Mouse (Mus musculus): ENCODE results near the gene Cblb.

The Cblb gene

DNA sequence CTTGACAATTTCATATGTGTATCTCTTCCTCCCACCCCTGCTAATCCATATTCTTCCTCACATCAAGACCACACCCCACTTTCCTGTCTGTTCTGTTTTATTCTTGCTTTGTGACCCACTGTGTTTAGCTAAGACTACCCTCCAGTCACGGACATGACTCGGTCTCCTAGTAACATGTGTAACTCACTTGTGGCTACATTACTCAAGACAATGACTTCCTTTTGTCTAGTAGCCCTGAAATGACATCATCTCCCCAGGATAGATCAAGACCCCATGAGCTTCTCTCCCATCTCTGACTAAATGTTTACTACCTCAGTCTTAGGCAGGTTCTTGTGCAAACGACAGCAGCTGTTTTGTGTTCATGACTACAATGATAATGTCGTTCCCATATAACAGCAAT, 191.9 kb downstream of the Cblb start:
- DNase-seq: no peak

GRCm38 (mm10) chr16:52229446-52229845, 198.4 kb downstream of the Cblb start:
- DNase-seq: no peak

DNA sequence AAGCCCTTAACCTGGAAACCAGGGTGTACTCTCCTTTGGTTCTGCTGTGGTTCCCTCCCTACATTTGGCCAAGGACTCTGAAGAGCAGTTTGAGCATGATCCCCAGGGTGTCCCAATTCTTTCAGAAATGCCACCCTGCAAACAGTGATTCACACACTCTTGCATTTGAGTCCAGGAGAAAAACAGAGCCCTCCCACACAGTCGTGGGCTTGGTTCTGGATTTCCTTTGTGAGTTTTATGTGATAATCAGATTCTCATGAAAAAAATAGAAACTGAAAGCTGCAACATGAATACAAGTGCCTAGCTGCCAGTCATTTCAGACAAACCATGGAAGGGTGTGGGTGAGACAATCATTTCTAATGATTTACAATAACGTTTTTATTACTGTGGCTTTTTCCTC, 198.9 kb downstream of the Cblb start:
- no peak for DNase-seq

DNA sequence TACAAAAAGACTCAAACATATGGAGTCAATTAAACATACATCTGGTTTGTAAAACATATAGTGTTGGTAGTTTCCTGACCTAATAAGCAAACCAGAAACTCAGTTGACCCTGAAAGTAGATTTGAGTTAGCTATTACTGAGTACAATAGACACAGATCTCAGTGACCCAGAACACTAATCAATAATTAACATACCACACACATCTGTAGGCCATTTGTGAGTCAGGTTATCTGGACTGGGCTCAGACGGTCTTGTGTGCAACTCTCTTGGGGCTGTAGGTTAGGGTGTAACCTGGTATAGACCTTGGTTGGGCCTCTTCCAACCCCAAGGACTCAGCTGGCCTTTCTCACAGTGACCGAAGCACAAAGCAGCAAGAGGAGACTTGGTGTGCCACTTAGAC, 211.1 kb downstream of the Cblb start:
- DNase-seq: no peak

- DNase-seq: no peak
Observed at GRCm38 (mm10) chr16:52243421-52243973, 212.5 kb downstream of the Cblb start.

DNA sequence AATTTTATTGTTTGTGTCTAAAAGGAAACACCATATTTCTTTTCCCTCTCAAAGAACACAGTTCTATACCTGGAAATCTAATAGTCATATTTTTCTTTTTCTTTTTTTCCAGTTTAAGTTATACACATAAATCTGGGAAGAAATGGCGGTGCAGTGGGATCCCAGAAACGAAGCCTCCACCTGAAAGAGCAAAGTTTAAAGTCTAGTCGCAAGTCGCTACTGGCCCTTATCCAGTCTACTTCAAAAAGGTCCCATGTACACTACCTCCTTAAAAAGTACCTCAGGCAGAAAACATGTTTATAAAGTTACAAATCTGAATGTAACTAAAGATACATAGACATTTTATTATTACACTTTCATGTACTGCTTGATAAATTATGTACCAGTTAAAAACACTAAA, 219.2 kb downstream of the Cblb start:
- no peak for DNase-seq

- DNase-seq: no peak
Observed at GRCm38 (mm10) chr16:52250935-52251334, 219.9 kb downstream of the Cblb start.

All from cerebellum, adult 11-12 months (tissue).